Mouse (Mus musculus): ENCODE measurements around the gene Nuf2. TPM values are rescaled to one million over a fixed set of nuclear protein-coding genes. Genes with fewer than 3 reads are reported as not detected.

Gene Nuf2
- total RNA-seq, 1 experiment, result 32.7 TPM

DNA sequence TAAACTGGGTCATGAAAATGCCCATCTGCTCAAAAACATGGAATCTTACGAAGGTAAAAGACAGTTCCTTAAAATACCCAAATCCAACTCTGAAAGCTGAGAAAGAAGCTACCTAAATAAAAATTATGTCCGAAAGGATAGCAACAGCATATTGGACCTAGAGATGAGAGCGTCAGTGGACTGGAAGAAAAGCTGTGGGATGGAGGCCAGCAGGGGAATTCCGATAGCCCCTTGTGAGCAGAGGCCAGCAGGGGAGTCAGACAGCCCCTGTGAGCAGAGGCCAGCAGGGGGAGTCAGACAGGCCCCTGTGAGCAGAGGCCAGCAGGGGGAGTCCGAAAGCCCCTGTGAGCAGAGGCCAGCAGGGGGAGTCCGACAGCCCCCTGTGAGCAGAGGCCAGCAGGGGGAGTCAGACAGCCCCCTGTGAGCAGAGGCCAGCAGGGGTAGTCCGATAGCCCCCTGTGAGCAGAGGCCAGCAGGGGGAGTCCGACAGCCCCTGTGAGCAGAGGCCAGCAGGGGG, 13.8 kb downstream of the Nuf2 start:
- Histone ChIP-seq H3K4me3 (ENCODE audit: insufficient read depth in 1 of 2, low read depth in 1 of 2, low read length in 2 of 2, poor library complexity in 1 of 2, severe bottlenecking in 1 of 2) (no peak overlapping the region), H3K9me3 (ENCODE audit: control insufficient read depth, insufficient read depth, low read depth, low read length) (no peaks in the 10 kb centered on the region), H3K4me1 (ENCODE audit: control insufficient read depth in 2 of 2, insufficient read depth in 2 of 2, low read length in 2 of 2, poor library complexity in 1 of 2) (no peaks in the 10 kb centered on the region), H3K9ac (ENCODE audit: insufficient read depth, low read depth, low read length, poor library complexity, severe bottlenecking) (no peak overlapping the region), H3K27ac (ENCODE audit: insufficient read depth, low read depth, low read length, poor library complexity, severe bottlenecking) (no peak overlapping the region), H3K36me3 (ENCODE audit: control insufficient read depth, insufficient read depth, low read length, poor library complexity, severe bottlenecking) (peaks cover 12% of the 10 kb centered on the region)
- no peak for DNase-seq (ENCODE audit: low read depth, low spot score)
- TF ChIP-seq HCFC1 (IDR thresholded peaks at IDR 0.05; ENCODE audit: borderline replicate concordance, insufficient read depth, low read length) (no peak), MAFK (IDR thresholded peaks at IDR 0.05; ENCODE audit: insufficient read depth, low read depth, low read length) (no peak), ZC3H11A (IDR thresholded peaks at IDR 0.05; ENCODE audit: borderline replicate concordance, low read depth, low read length) (no peak), ZNF384 (IDR thresholded peaks at IDR 0.05; ENCODE audit: low read depth, low read length) (no peak), CHD2 (IDR thresholded peaks at IDR 0.05; ENCODE audit: low read depth, low read length) (no peak)
- in situ Hi-C loops (cut with MboI; ENCODE audit: low sequenced_read_pairs in 2 of 2, unreplicated experiment in 2 of 2), result no loop called here

DNA sequence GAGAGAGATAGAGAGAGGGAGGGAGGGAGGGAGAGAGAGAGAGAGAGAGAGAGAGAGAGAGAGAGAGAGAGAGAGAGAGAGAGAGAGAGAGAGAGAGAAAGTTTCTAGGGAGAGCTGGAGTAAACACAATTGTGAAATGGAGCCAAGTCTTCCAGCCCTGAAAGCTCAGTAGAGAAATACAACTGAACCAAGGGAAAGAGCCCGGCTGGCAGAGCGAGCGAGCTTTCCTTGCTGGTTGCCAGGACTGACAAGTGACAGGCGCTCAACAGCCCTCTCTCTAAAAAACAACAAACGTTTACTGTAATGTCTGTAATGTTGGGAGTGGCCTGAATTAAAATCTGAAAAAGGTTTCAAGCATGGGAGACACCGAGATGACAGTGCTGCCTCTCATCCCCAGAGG, 24.9 kb downstream of the Nuf2 start:
- no peak overlapping the region for H3K4me3 ChIP-seq (ENCODE audit: insufficient read depth in 1 of 2, low read depth in 1 of 2, low read length in 2 of 2, poor library complexity in 1 of 2, severe bottlenecking in 1 of 2)
- no peaks in the 10 kb centered on the region for H3K4me1 ChIP-seq (ENCODE audit: control insufficient read depth in 2 of 2, insufficient read depth in 2 of 2, low read length in 2 of 2, poor library complexity in 1 of 2)
- peaks cover 16% of the 10 kb centered on the region for H3K36me3 ChIP-seq (ENCODE audit: control insufficient read depth, insufficient read depth, low read length, poor library complexity, severe bottlenecking)
- no peak for DNase-seq (ENCODE audit: low read depth, low spot score)
- no peak overlapping the region for H3K9ac ChIP-seq (ENCODE audit: insufficient read depth, low read depth, low read length, poor library complexity, severe bottlenecking)
- no peak overlapping the region for H3K27ac ChIP-seq (ENCODE audit: insufficient read depth, low read depth, low read length, poor library complexity, severe bottlenecking)
- no peaks in the 10 kb centered on the region for H3K9me3 ChIP-seq (ENCODE audit: control insufficient read depth, insufficient read depth, low read depth, low read length)
- in situ Hi-C loops (cut with MboI; ENCODE audit: low sequenced_read_pairs in 2 of 2, unreplicated experiment in 2 of 2), result no loop called here
- no peak for TF ChIP-seq ZNF384 (IDR thresholded peaks at IDR 0.05; ENCODE audit: low read depth, low read length)
- TF ChIP-seq MAFK (IDR thresholded peaks at IDR 0.05; ENCODE audit: insufficient read depth, low read depth, low read length), result no peak
- TF ChIP-seq ZC3H11A (IDR thresholded peaks at IDR 0.05; ENCODE audit: borderline replicate concordance, low read depth, low read length), result no peak
- TF ChIP-seq CHD2 (IDR thresholded peaks at IDR 0.05; ENCODE audit: low read depth, low read length), result no peak
- TF ChIP-seq HCFC1 (IDR thresholded peaks at IDR 0.05; ENCODE audit: borderline replicate concordance, insufficient read depth, low read length), result no peak

DNA sequence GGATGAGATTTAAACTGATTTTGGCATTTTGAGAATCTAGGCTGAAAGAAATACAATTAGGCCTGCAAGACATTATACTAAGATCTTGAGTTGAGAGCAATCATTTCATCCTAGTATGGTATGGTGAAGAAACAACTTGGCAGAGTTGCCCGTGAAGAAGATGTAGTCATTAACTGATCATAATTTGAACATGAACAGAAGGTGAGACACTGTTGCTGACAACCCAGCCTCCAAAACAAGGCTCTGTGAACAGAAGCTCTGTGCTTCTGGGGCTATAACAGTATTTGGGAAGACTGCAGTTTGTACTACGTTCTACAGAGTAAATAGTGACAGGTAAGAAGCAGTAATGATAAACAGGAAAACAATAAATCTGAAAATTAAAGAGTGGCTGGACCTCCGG, 28.4 kb downstream of the Nuf2 start:
- H3K4me1 ChIP-seq (ENCODE audit: control insufficient read depth in 2 of 2, insufficient read depth in 2 of 2, low read length in 2 of 2, poor library complexity in 1 of 2), result no peaks in the 10 kb centered on the region
- no peak overlapping the region for H3K27ac ChIP-seq (ENCODE audit: insufficient read depth, low read depth, low read length, poor library complexity, severe bottlenecking)
- H3K4me3 ChIP-seq (ENCODE audit: insufficient read depth in 1 of 2, low read depth in 1 of 2, low read length in 2 of 2, poor library complexity in 1 of 2, severe bottlenecking in 1 of 2), result no peak overlapping the region
- in situ Hi-C loops (cut with MboI; ENCODE audit: low sequenced_read_pairs in 2 of 2, unreplicated experiment in 2 of 2), result no loop called here
- no peaks in the 10 kb centered on the region for H3K9me3 ChIP-seq (ENCODE audit: control insufficient read depth, insufficient read depth, low read depth, low read length)
- no peak for TF ChIP-seq HCFC1 (IDR thresholded peaks at IDR 0.05; ENCODE audit: borderline replicate concordance, insufficient read depth, low read length)
- no peak for TF ChIP-seq ZC3H11A (IDR thresholded peaks at IDR 0.05; ENCODE audit: borderline replicate concordance, low read depth, low read length)
- no peak for TF ChIP-seq ZNF384 (IDR thresholded peaks at IDR 0.05; ENCODE audit: low read depth, low read length)
- TF ChIP-seq MAFK (IDR thresholded peaks at IDR 0.05; ENCODE audit: insufficient read depth, low read depth, low read length), result no peak
- no peak for TF ChIP-seq CHD2 (IDR thresholded peaks at IDR 0.05; ENCODE audit: low read depth, low read length)
- no peak overlapping the region for H3K9ac ChIP-seq (ENCODE audit: insufficient read depth, low read depth, low read length, poor library complexity, severe bottlenecking)
- peaks cover 17% of the 10 kb centered on the region for H3K36me3 ChIP-seq (ENCODE audit: control insufficient read depth, insufficient read depth, low read length, poor library complexity, severe bottlenecking)
- DNase-seq (ENCODE audit: low read depth, low spot score), result no peak

GRCm38 (mm10) chr1:169495621-169496020, 35.6 kb downstream of the Nuf2 start:
- Histone ChIP-seq H3K4me1 (ENCODE audit: control insufficient read depth in 2 of 2, insufficient read depth in 2 of 2, low read length in 2 of 2, poor library complexity in 1 of 2) (no peaks in the 10 kb centered on the region), H3K9ac (ENCODE audit: insufficient read depth, low read depth, low read length, poor library complexity, severe bottlenecking) (no peak overlapping the region), H3K9me3 (ENCODE audit: control insufficient read depth, insufficient read depth, low read depth, low read length) (no peaks in the 10 kb centered on the region), H3K27ac (ENCODE audit: insufficient read depth, low read depth, low read length, poor library complexity, severe bottlenecking) (no peak overlapping the region), H3K36me3 (ENCODE audit: control insufficient read depth, insufficient read depth, low read length, poor library complexity, severe bottlenecking) (peaks cover 2% of the 10 kb centered on the region), H3K4me3 (ENCODE audit: insufficient read depth in 1 of 2, low read depth in 1 of 2, low read length in 2 of 2, poor library complexity in 1 of 2, severe bottlenecking in 1 of 2) (no peak overlapping the region)
- in situ Hi-C loops (cut with MboI; ENCODE audit: low sequenced_read_pairs in 2 of 2, unreplicated experiment in 2 of 2), result no loop called here
- TF ChIP-seq ZNF384 (IDR thresholded peaks at IDR 0.05; ENCODE audit: low read depth, low read length), result no peak
- TF ChIP-seq MAFK (IDR thresholded peaks at IDR 0.05; ENCODE audit: insufficient read depth, low read depth, low read length), result no peak
- no peak for TF ChIP-seq CHD2 (IDR thresholded peaks at IDR 0.05; ENCODE audit: low read depth, low read length)
- TF ChIP-seq ZC3H11A (IDR thresholded peaks at IDR 0.05; ENCODE audit: borderline replicate concordance, low read depth, low read length), result no peak
- TF ChIP-seq HCFC1 (IDR thresholded peaks at IDR 0.05; ENCODE audit: borderline replicate concordance, insufficient read depth, low read length), result no peak
- no peak for DNase-seq (ENCODE audit: low read depth, low spot score)

DNA sequence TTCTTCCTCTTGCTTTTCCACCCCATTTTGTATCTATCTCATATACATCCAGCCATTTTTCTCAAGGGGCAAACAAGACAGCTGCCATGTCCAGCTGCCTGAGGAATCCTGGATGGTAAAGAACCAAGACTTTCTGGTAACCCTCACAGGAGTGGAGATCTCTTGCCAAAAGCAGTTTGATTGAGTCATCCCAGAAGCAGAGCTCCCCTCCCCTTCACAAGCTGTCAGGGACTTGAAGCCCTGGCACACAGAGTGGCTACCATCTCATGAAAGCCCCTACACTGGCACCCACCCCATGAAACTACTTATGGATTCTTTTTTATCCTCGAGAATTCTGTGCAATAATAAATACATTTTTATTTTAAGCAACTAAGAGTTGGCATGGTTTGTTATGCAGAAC, 39.7 kb downstream of the Nuf2 start:
- H3K27ac ChIP-seq (ENCODE audit: insufficient read depth, low read depth, low read length, poor library complexity, severe bottlenecking), result no peak overlapping the region
- no peak overlapping the region for H3K9ac ChIP-seq (ENCODE audit: insufficient read depth, low read depth, low read length, poor library complexity, severe bottlenecking)
- no peak overlapping the region for H3K4me3 ChIP-seq (ENCODE audit: insufficient read depth in 1 of 2, low read depth in 1 of 2, low read length in 2 of 2, poor library complexity in 1 of 2, severe bottlenecking in 1 of 2)
- no peaks in the 10 kb centered on the region for H3K9me3 ChIP-seq (ENCODE audit: control insufficient read depth, insufficient read depth, low read depth, low read length)
- H3K4me1 ChIP-seq (ENCODE audit: control insufficient read depth in 2 of 2, insufficient read depth in 2 of 2, low read length in 2 of 2, poor library complexity in 1 of 2), result no peaks in the 10 kb centered on the region
- DNase-seq (ENCODE audit: low read depth, low spot score), result no peak
- no peaks in the 10 kb centered on the region for H3K36me3 ChIP-seq (ENCODE audit: control insufficient read depth, insufficient read depth, low read length, poor library complexity, severe bottlenecking)
- TF ChIP-seq MAFK (IDR thresholded peaks at IDR 0.05; ENCODE audit: insufficient read depth, low read depth, low read length) (no peak), HCFC1 (IDR thresholded peaks at IDR 0.05; ENCODE audit: borderline replicate concordance, insufficient read depth, low read length) (no peak), CHD2 (IDR thresholded peaks at IDR 0.05; ENCODE audit: low read depth, low read length) (no peak), ZNF384 (IDR thresholded peaks at IDR 0.05; ENCODE audit: low read depth, low read length) (no peak), ZC3H11A (IDR thresholded peaks at IDR 0.05; ENCODE audit: borderline replicate concordance, low read depth, low read length) (no peak)
- in situ Hi-C loops (cut with MboI; ENCODE audit: low sequenced_read_pairs in 2 of 2, unreplicated experiment in 2 of 2), result no loop called here

All from ES-E14 (cell line).